Mouse (Mus musculus): ENCODE measurements around the gene M6pr.

GRCm38 (mm10) chr6:122325361-122325975 is 16.9 kb downstream of the M6pr start:
- TF ChIP-seq CTCF (IDR thresholded peaks at IDR 0.05; ENCODE audit: low read depth, low read length) (no peak), POLR2A (IDR thresholded peaks at IDR 0.05; ENCODE audit: extremely low read depth, insufficient read depth, low read length) (no peak)

Data from liver, adult 2 months (tissue).